Mouse (Mus musculus) kidney, adult 2 months (tissue): ENCODE measurements around the gene Slc35e2. TPM values are rescaled to one million over a fixed set of nuclear protein-coding genes. Genes with fewer than 3 reads are reported as not detected.

Experiments
- DNase-seq: peaks from one replicate; pipeline ENCODE4 v3.0.0; 2021
- H3K27ac ChIP-seq: fragments of 200-500 bp; 2 replicates; pipeline ENCODE4 v1.5.1; 2012; ENCODE audit warnings: low read depth, low read length, control low read depth, inconsistent platforms; ENCODE audit not compliant: insufficient read depth
- H3K27me3 ChIP-seq: fragments of 200-500 bp; replicated peaks from 2 replicates; pipeline ENCODE4 v1.6.1; 2012; ENCODE audit warnings: mild to moderate bottlenecking, moderate library complexity, low read length, inconsistent platforms; ENCODE audit not compliant: control insufficient read depth, insufficient read depth
- H3K36me3 ChIP-seq: fragments of 200-500 bp; 2 replicates; pipeline ENCODE4 v1.6.1; 2012; ENCODE audit warnings: mild to moderate bottlenecking, moderate library complexity, low read length, inconsistent platforms; ENCODE audit not compliant: control insufficient read depth, insufficient read depth
- H3K4me1 ChIP-seq: fragments of 200-500 bp; 2 replicates; pipeline ENCODE4 v1.6.1; 2011; ENCODE audit warnings: low read length; ENCODE audit not compliant: control insufficient read depth, insufficient read depth
- H3K4me3 ChIP-seq: fragments of 200-500 bp; 2 replicates; pipeline ENCODE4 v1.5.1; 2011; ENCODE audit warnings: mild to moderate bottlenecking, low read depth, low read length, control low read depth; ENCODE audit not compliant: insufficient read depth
- CTCF ChIP-seq: fragments of 200-500 bp; conservative IDR thresholded peaks from 2 replicates; pipeline ENCODE4 v1.5.1; 2011; ENCODE audit warnings: low read depth, mild to moderate bottlenecking, control low read depth, low read length, moderate library complexity, mixed read lengths; ENCODE audit not compliant: insufficient read depth, insufficient read length
- POLR2A ChIP-seq: fragments of 200-500 bp; IDR thresholded peaks from one replicate; pipeline ENCODE4 v1.6.1; 2011; ENCODE audit warnings: low read depth, low read length, control low read depth
- WGBS: fragments of 180-500 bp; shearing (Covaris S2); methylation state at CpG from one replicate; pipeline ENCODE4 v1.1.7; 2018; 5-methylcytosine and 5-hydroxymethylcytosine counted together
- polyA plus RNA-seq: library from polyadenylated mRNA; depleted of rRNA; stranded (reverse); fragments of >200 nt; gene quantifications from 2 replicates; pipeline ENCODE4 v1.2.3, GENCODE M21; 2012

The Slc35e2 gene
- polyA plus RNA-seq, 1 experiment, result 7.9 TPM

DNA sequence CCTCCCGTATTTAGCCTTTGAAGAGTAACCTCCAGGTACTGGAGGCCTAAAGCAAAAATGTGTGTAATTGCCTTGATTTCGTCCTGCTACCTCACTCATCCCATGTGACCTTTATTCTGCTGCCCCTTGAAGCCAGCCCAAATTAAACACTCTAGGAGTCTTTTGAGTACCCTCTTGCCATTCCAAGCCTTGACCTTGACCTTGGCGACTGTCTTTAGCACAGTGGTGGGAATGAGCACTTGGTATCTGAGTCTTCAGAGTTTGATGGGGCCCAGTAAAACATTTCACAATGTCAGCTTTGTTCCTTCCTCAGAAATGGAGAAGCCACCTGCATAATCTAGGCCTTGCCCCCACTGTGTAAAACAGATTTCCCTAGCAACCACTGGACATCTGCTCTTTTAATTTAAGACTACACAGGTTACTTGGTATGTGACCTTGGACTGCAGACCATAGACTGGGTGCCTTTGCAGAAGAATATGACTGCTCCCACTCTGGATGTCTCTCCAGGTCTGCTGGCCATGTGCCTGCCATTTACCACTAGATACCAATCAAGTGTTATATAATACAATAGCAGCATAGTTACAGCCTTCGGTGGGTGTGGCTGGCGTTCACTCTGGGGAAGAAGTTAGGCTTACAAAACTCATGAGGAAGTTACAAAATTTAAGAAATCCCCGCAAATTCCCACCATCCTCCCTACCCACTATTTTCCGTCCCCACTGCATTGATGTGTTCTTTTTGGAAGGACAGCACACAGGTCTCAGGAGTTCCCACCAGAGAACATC, 39.4 kb upstream of the Slc35e2 start, which contains the start of gene Nadk:
Gene Nadk (plus strand): TSS at position 718 of the 782 bp plus-strand sequence.
- H3K4me3 ChIP-seq, result peak within 1 kb of the TSS; percentile 39
- 0 out of 2 replicates have a peak, but pooled peaks cover 1% of the 10 kb centered on the region for H3K36me3 ChIP-seq
- peak; percentile 25 for DNase-seq
- H3K27ac ChIP-seq, result peak within 1 kb of the TSS; percentile 83
- WGBS, result 64% methylated on average over 7 of the region's 7 CpGs
- no peaks in the 10 kb centered on the region for H3K27me3 ChIP-seq
- peaks cover 47% of the 10 kb centered on the region for H3K4me1 ChIP-seq
- TF ChIP-seq CTCF (no peak), POLR2A (no peak)

DNA sequence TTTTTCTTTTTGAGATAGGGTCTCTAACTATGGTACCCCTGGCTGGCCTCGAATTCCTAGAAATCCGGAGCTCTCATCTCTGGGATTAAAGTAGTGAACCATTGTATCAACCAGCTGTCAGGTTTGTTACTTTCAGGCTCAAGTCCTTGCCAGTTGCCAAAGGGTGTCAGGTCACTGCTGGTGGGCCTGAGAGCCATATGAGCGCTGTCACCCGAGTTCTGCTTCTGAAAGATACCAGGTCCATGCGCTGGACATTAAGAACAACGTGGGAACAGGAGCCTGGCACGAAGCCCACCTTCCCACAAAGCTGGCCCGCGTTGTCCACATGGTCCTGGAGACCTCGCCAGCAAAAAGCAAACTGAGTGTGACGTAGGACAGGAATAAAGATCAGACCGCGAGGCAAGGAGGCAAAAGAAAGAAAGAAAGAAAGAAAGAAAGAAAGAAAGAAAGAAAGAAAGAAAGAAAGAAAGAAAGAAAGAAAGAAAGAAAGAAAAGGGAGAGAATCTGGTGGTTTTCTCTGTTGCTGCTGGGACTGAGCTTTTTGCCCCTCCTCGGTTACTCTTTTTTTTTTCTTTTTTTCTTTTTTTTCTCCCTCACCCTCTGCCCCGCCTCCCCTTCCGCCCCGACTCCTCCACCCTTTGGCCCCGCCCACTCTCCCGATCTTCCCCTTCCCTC, 38.4 kb upstream of the Slc35e2 start:
- peak; percentile 58 for DNase-seq
- whole genome bisulfite sequencing, result 1% methylated on average over 19 of the region's 19 CpGs
- Histone ChIP-seq H3K27ac (peak overlapping the region; percentile 83), H3K27me3 (no peaks in the 10 kb centered on the region), H3K4me3 (peak overlapping the region; percentile 39), H3K4me1 (peaks cover 51% of the 10 kb centered on the region), H3K36me3 (0 out of 2 replicates have a peak, but pooled peaks cover 1% of the 10 kb centered on the region)
- no peak for TF ChIP-seq POLR2A
- TF ChIP-seq CTCF, result no peak

DNA sequence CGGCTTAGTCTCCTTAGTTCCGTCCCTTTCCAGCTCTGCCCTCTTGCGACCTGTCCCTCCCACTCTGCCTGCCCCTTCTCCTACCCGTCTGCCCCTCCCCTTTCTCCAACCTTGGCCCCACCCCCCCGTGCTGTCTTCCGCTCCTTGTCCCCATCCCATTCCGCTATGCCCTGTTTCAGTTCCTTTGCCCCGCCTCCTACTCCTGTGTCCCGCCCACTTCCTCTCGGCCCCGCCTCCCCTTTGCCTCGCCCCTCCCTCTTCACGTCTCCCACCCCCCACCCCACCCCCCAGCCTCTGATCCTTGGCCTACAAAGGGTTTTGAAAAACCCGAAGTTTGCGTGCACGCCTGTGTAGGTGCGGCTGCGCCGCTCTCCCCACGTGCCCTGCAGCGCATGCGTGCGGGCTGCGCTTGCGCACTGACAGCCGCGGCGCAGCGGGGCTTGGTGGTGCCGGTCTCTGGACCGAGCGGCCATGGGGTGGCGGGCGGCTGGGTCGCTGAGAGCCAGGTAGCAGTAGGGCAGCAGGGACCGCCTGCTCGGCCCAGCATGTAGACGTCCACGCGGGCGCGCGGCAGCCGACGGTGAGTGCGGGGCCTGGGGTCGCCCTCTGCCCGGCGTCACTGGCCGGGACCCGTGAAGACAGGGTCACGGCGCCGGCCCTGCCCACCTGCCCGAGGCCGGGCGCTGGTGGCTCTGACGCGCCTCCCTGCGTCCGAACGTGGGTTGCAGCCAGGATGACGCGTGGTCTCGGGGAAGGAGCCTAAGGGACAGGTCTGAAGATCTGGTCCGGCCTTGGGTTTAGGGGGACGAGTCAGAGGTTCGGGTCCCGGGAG, 37.6 kb upstream of the Slc35e2 start:
- Histone ChIP-seq H3K4me1 (peaks cover 53% of the 10 kb centered on the region), H3K27me3 (no peaks in the 10 kb centered on the region), H3K36me3 (no peaks in the 10 kb centered on the region), H3K27ac (peak overlapping the region; percentile 72), H3K4me3 (peak overlapping the region; percentile 73)
- peak; percentile 99 for DNase-seq
- WGBS, result under 1% methylated on average over 69 of the region's 69 CpGs
- TF ChIP-seq CTCF (peak; percentile 39), POLR2A (peak; percentile 20)

DNA sequence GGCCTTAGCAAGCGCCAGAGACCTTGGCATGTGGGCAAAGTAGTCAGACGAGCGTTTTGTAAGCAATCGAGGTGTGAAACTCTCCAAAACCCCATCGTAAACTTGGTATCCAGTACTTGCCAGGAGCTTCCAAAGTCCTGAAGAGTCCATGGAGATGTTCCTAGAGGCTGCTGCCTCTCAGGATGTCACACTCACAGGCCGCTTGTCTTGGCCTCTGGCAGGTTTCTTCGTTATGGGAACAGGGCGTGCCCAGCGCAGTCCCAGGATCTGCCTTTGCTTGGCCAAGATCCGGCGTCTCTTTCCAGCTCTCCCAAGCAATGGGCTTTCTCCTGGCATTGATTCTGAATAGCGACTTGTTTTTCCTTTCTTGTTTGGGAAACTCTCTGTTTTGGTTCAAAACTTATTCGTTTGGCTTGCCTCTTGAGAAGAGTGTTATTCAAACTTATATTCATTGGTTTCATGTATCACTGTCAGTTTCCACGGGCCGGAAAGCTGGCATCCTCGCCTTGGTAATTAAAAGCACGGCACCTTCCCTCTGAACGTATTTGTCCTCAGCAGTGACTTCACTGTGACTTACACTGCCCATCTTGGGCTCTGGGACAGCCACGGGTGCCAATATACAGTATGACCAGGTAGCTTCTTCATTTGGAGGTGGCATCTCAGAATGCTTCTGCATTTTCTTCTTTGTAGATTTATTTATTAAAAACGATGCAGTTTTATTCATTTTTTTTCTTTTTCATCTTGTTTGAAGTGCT, 36.7 kb upstream of the Slc35e2 start:
- H3K4me1 ChIP-seq, result peaks cover 58% of the 10 kb centered on the region
- WGBS, result 5% methylated on average over 20 of the region's 20 CpGs
- H3K27ac ChIP-seq, result peak overlapping the region; percentile 72
- no peaks in the 10 kb centered on the region for H3K27me3 ChIP-seq
- TF ChIP-seq CTCF, result 0 out of 2 replicates have a peak, but pooled peaks have one; percentile 0
- no peak for TF ChIP-seq POLR2A
- peak overlapping the region; percentile 73 for H3K4me3 ChIP-seq
- peak; percentile 68 for DNase-seq
- no peaks in the 10 kb centered on the region for H3K36me3 ChIP-seq

DNA sequence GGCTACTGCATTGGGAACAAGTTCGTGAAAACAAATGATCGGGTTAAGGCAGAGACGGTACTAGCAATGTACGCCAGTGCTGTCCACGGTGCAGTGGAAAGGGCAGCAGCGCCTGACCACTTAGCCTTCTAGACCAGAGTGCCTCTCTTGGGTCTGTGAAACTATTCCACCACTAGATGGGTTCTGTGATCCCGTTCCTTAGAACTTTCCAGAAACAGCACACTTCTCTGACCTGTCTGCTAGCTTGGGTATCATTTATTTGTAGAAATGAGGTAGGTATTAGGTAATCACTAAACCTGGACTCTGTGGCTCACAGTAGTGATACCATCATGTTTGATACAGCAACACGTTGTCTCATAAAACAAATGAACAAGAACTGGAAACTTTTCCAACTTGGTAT, 34.7 kb upstream of the Slc35e2 start:
- no peak overlapping the region for H3K4me3 ChIP-seq
- DNase-seq, result peak; percentile 65
- peaks cover 50% of the 10 kb centered on the region for H3K4me1 ChIP-seq
- H3K27me3 ChIP-seq, result no peaks in the 10 kb centered on the region
- H3K36me3 ChIP-seq, result no peaks in the 10 kb centered on the region
- TF ChIP-seq CTCF (0 out of 2 replicates have a peak, but pooled peaks have one; percentile 19), POLR2A (no peak)
- peak overlapping the region; percentile 12; the same call in 1 of the 2 replicates for H3K27ac ChIP-seq
- WGBS, result 21% methylated on average over 8 of the region's 8 CpGs

DNA sequence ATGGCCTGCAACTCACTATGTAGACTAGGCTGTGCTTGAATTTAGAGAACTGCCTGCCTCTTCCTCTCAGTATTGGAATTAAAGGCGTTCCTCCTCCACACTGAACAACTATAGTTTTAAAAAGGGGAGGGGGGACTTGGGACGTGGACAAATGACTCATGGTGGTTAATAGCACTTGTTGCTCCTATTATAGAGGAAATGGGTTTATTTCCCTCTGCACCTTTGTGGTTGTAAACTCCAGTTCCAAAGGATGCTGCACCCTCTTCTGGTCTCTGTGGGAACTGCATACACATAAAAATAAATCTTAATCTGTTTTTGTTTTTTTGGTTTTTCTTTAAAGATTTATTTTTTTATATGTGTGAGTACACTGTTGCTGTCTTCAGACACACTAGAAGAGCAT, 33.0 kb upstream of the Slc35e2 start:
- H3K36me3 ChIP-seq, result no peaks in the 10 kb centered on the region
- no peak for DNase-seq
- no peak overlapping the region for H3K4me3 ChIP-seq
- no peaks in the 10 kb centered on the region for H3K27me3 ChIP-seq
- 21% methylated on average over 2 of the region's 2 CpGs for WGBS
- H3K4me1 ChIP-seq, result peaks cover 40% of the 10 kb centered on the region
- TF ChIP-seq POLR2A (no peak), CTCF (0 out of 2 replicates have a peak, but pooled peaks have one; percentile 17)
- H3K27ac ChIP-seq, result no peak overlapping the region
